Mouse (Mus musculus) 3T3-L1 (cell line): ENCODE data around the gene Boc.

ENCODE experiments used
- DNase-seq: peaks from one replicate; pipeline ENCODE4 v3.0.0-alpha.2; 2015; ENCODE audit warnings: low read depth, low spot score

Gene Boc

GRCm38 (mm10) chr16:44528955-44529354 is 29.7 kb downstream of the Boc start:
- DNase-seq = no peak

- DNase-seq = no peak
Measured at GRCm38 (mm10) chr16:44527218-44527905, 31.3 kb downstream of the Boc start.

GRCm38 (mm10) chr16:44526689-44527088 is 32.0 kb downstream of the Boc start:
- no peak for DNase-seq

- no peak for DNase-seq
Measured at GRCm38 (mm10) chr16:44526044-44526443, 32.7 kb downstream of the Boc start.

GRCm38 (mm10) chr16:44523595-44523994 is 35.1 kb downstream of the Boc start:
- DNase-seq = no peak

GRCm38 (mm10) chr16:44516498-44516897 is 42.2 kb downstream of the Boc start:
- DNase-seq = no peak

GRCm38 (mm10) chr16:44510521-44511213 is 48.0 kb downstream of the Boc start:
- no peak for DNase-seq

GRCm38 (mm10) chr16:44509458-44510344 is 49.0 kb downstream of the Boc start:
- DNase-seq = no peak

- no peak for DNase-seq
Measured at GRCm38 (mm10) chr16:44508772-44509171, 49.9 kb downstream of the Boc start.

- DNase-seq = no peak
Measured at GRCm38 (mm10) chr16:44508025-44508424, 50.7 kb downstream of the Boc start.

- no peak for DNase-seq
Measured at GRCm38 (mm10) chr16:44507027-44507929, 51.4 kb downstream of the Boc start.

GRCm38 (mm10) chr16:44505243-44505642 is 53.5 kb downstream of the Boc start:
- no peak for DNase-seq

- no peak for DNase-seq
Measured at GRCm38 (mm10) chr16:44502895-44503575, 55.7 kb downstream of the Boc start.

- DNase-seq = no peak
Measured at GRCm38 (mm10) chr16:44502325-44502724, 56.4 kb downstream of the Boc start.

- DNase-seq = no peak
Measured at GRCm38 (mm10) chr16:44501783-44502182, 56.9 kb downstream of the Boc start.

GRCm38 (mm10) chr16:44498447-44498846 is 60.2 kb downstream of the Boc start:
- no peak for DNase-seq

- no peak for DNase-seq
Measured at GRCm38 (mm10) chr16:44496971-44497464, 61.7 kb downstream of the Boc start.

GRCm38 (mm10) chr16:44494441-44495108 is 64.1 kb downstream of the Boc start:
- DNase-seq = peak; percentile 88

- peak; percentile 15 for DNase-seq
Measured at GRCm38 (mm10) chr16:44493868-44494267, 64.8 kb downstream of the Boc start.

- no peak for DNase-seq
Measured at GRCm38 (mm10) chr16:44492706-44493105, 66.0 kb downstream of the Boc start.
